Mouse (Mus musculus): ENCODE data around the gene Arhgap15. TPM values are rescaled to one million over a fixed set of nuclear protein-coding genes. Genes with fewer than 3 reads are reported as not detected.

The Arhgap15 gene
- polyA plus RNA-seq, 1 experiment from 2014 or later, result 0.38 TPM

DNA sequence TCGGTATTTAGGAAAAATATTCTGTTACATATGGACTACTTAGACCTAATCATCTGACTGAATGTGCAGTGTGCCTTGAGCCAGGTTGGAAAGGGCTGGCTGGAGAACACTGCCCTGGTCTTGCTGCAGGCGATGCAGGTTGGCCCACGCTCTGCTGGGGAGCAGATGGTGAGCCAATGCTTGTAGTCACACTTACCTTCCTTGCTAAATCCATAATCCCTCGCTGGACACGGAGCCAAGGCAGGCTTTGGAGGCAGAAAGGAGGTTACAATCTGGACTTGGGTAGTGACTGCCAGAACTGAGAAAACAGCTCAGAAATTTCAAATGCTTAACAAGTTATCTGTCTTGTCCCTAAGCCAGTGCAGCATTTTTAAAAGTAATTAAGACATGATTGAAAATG lies 241.2 kb downstream of the Arhgap15 start:
- no peak overlapping the region for H3K4me2 ChIP-seq
- WGBS, result 53% methylated on average over 5 of the region's 5 CpGs
- no peaks in the 10 kb centered on the region for H3K27me3 ChIP-seq (replicated peaks)
- no peak overlapping the region for H3K27ac ChIP-seq (ENCODE audit: poor library complexity, severe bottlenecking)
- H3K9me3 ChIP-seq (replicated peaks), result no peaks in the 10 kb centered on the region
- no peak overlapping the region for H3K4me3 ChIP-seq
- H3K9ac ChIP-seq, result no peak overlapping the region
- H3K36me3 ChIP-seq, result no peaks in the 10 kb centered on the region
- ATAC-seq (ENCODE audit: insufficient number of reproducible peaks, low FRiP score), result no peak
- H3K4me1 ChIP-seq (replicated peaks), result no peaks in the 10 kb centered on the region

GRCm38 (mm10) chr2:43992510-43992909 lies 243.9 kb downstream of the Arhgap15 start:
- no peaks in the 10 kb centered on the region for H3K9me3 ChIP-seq (replicated peaks)
- H3K27ac ChIP-seq (ENCODE audit: poor library complexity, severe bottlenecking), result no peak overlapping the region
- ATAC-seq (ENCODE audit: insufficient number of reproducible peaks, low FRiP score), result no peak
- H3K4me2 ChIP-seq, result no peak overlapping the region
- no peaks in the 10 kb centered on the region for H3K4me1 ChIP-seq (replicated peaks)
- no peak overlapping the region for H3K4me3 ChIP-seq
- no peaks in the 10 kb centered on the region for H3K36me3 ChIP-seq
- WGBS, result 75% methylated on average over 7 of the region's 7 CpGs
- no peaks in the 10 kb centered on the region for H3K27me3 ChIP-seq (replicated peaks)
- H3K9ac ChIP-seq, result no peak overlapping the region

DNA sequence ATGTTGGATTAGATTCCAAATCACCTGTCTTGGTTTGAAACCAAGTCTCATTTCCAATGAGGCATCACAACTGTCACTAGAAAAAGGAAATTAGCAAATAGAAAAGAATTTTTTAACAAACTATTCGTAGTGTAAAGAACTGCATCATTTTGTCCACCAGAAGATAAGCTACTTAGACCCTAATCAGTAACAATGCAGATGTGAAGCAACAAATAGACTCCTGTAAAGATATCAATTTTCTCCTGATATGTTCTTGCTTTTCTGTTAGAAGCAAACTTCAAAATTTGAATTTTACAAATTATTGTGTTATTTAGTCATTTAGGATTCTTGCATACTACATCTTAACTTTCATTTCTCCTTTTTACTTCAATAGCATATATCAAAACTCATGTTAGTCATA lies 253.8 kb downstream of the Arhgap15 start:
- no peak overlapping the region for H3K4me2 ChIP-seq
- no peaks in the 10 kb centered on the region for H3K9me3 ChIP-seq (replicated peaks)
- WGBS, result 67% methylated on average over 1 of the region's 1 CpGs
- no peak overlapping the region for H3K4me3 ChIP-seq
- H3K4me1 ChIP-seq (replicated peaks), result no peaks in the 10 kb centered on the region
- no peaks in the 10 kb centered on the region for H3K36me3 ChIP-seq
- no peak overlapping the region for H3K9ac ChIP-seq
- H3K27ac ChIP-seq (ENCODE audit: poor library complexity, severe bottlenecking), result no peak overlapping the region
- H3K27me3 ChIP-seq (replicated peaks), result no peaks in the 10 kb centered on the region
- ATAC-seq (ENCODE audit: insufficient number of reproducible peaks, low FRiP score), result no peak

- no peak overlapping the region for H3K9ac ChIP-seq
- no peak overlapping the region for H3K4me2 ChIP-seq
- H3K4me3 ChIP-seq, result no peak overlapping the region
- ATAC-seq (ENCODE audit: insufficient number of reproducible peaks, low FRiP score), result no peak
- no peaks in the 10 kb centered on the region for H3K27me3 ChIP-seq (replicated peaks)
- H3K9me3 ChIP-seq (replicated peaks), result no peaks in the 10 kb centered on the region
- H3K36me3 ChIP-seq, result no peaks in the 10 kb centered on the region
- H3K4me1 ChIP-seq (replicated peaks), result no peaks in the 10 kb centered on the region
- 76% methylated on average over 1 of the region's 1 CpGs for WGBS
- no peak overlapping the region for H3K27ac ChIP-seq (ENCODE audit: poor library complexity, severe bottlenecking)
Observed at GRCm38 (mm10) chr2:44010249-44010648, 261.6 kb downstream of the Arhgap15 start.

DNA sequence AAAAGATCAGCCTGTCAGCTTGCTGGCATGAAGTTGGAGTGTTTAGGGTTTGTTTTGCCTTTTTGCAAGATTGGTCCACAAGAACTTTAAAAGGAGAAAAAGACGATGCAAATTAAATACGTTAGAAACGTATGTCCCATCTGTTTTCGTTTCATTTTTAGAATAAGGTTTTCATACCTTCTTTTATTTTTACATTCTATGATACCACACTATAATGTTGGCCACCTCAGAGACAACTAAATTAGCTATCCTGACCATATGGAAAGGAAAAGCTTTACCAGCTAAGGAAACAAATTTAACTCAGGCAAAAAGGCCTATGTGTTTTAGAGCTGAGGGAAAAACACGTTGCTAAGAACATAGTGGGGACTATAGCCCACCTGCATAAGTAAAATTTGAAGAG lies 264.8 kb downstream of the Arhgap15 start:
- no peak overlapping the region for H3K27ac ChIP-seq (ENCODE audit: poor library complexity, severe bottlenecking)
- H3K9ac ChIP-seq, result no peak overlapping the region
- H3K9me3 ChIP-seq (replicated peaks), result no peaks in the 10 kb centered on the region
- ATAC-seq (ENCODE audit: insufficient number of reproducible peaks, low FRiP score), result no peak
- H3K27me3 ChIP-seq (replicated peaks), result no peaks in the 10 kb centered on the region
- no peaks in the 10 kb centered on the region for H3K4me1 ChIP-seq (replicated peaks)
- H3K4me2 ChIP-seq, result no peak overlapping the region
- no peaks in the 10 kb centered on the region for H3K36me3 ChIP-seq
- 85% methylated on average over 5 of the region's 5 CpGs for WGBS
- H3K4me3 ChIP-seq, result no peak overlapping the region

GRCm38 (mm10) chr2:44016720-44017119 lies 268.1 kb downstream of the Arhgap15 start:
- 76% methylated on average over 3 of the region's 3 CpGs for WGBS
- Histone ChIP-seq H3K9me3 (replicated peaks) (no peaks in the 10 kb centered on the region), H3K4me2 (no peak overlapping the region), H3K4me3 (no peak overlapping the region), H3K4me1 (replicated peaks) (no peaks in the 10 kb centered on the region), H3K9ac (no peak overlapping the region), H3K27ac (ENCODE audit: poor library complexity, severe bottlenecking) (no peak overlapping the region), H3K36me3 (no peaks in the 10 kb centered on the region), H3K27me3 (replicated peaks) (no peaks in the 10 kb centered on the region)
- no peak for ATAC-seq (ENCODE audit: insufficient number of reproducible peaks, low FRiP score)

DNA sequence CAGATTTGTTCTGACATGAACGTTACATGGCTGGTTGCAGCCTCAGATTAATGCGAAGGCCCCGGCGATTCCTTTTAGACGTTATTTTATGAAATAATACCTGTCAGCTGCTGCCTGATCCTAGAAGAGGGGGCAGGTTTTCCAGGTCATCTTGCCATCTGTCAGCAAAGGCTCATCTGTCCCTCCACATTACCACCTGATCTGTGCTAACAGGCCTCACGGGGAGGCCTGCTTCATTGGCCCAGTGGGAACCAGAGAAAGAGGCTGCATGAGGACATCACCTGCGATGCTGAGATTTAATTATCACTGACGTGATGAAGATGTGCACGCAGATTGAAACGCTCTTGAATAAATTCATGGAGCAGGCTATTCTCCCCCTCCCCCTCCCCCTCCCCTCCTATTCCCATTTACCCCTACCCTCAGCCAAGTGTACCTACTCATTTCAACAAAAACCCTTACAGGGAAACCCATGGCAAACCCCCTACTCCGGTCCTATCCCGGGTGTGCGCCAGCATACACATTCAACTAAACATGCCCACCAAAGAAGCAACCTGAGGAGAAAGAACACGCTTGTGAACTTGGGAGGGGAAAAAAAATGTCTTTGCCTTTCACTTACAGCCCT lies 268.9 kb downstream of the Arhgap15 start:
- no peaks in the 10 kb centered on the region for H3K36me3 ChIP-seq
- H3K4me1 ChIP-seq (replicated peaks), result no peaks in the 10 kb centered on the region
- no peaks in the 10 kb centered on the region for H3K27me3 ChIP-seq (replicated peaks)
- WGBS, result 80% methylated on average over 14 of the region's 14 CpGs
- no peak for ATAC-seq (ENCODE audit: insufficient number of reproducible peaks, low FRiP score)
- no peak overlapping the region for H3K27ac ChIP-seq (ENCODE audit: poor library complexity, severe bottlenecking)
- no peaks in the 10 kb centered on the region for H3K9me3 ChIP-seq (replicated peaks)
- H3K4me2 ChIP-seq, result no peak overlapping the region
- H3K9ac ChIP-seq, result no peak overlapping the region
- no peak overlapping the region for H3K4me3 ChIP-seq

DNA sequence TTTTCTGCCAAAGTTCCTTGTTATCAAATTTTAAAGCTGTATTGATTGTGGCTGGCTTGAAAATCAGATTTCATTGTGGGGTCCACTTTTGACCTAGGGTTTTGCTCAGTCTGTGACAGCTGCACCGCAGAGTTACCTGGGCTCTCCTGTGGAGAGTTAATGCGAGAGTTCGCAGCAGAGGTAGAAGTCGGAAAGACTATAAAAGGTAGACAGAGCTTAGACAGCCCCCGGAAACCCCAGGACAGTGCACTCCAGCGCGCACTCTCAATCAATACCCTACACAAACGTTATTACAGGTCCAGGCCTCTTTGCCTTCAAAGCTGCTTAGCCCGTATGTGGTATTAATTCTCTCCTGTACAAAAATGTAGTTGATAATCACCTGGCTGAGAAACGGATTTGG lies 269.4 kb downstream of the Arhgap15 start:
- Histone ChIP-seq H3K9ac (no peak overlapping the region), H3K9me3 (replicated peaks) (no peaks in the 10 kb centered on the region), H3K4me2 (no peak overlapping the region), H3K4me3 (no peak overlapping the region), H3K4me1 (replicated peaks) (no peaks in the 10 kb centered on the region), H3K27ac (ENCODE audit: poor library complexity, severe bottlenecking) (no peak overlapping the region), H3K27me3 (replicated peaks) (no peaks in the 10 kb centered on the region), H3K36me3 (no peaks in the 10 kb centered on the region)
- ATAC-seq (ENCODE audit: insufficient number of reproducible peaks, low FRiP score), result no peak
- 81% methylated on average over 10 of the region's 10 CpGs for WGBS

DNA sequence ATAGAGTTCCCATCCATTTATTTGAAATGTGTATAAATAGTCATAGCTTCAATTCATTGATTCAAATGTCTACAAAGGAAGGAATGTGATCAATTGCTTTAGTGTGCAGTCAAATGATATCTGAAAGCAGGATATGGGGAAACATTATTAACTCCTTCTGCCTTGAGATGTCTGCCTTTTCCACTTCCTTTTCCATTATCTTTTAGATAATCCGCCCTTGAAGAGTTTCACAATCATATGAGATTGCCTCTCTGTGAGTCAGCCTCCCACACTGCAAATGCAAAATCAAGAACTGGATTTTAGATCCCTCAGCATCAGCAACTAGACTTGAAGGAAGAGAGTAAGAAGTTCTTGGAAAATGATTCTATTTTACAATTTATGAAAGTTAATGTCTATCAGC lies 276.1 kb downstream of the Arhgap15 start:
- no peak overlapping the region for H3K9ac ChIP-seq
- no peak for ATAC-seq (ENCODE audit: insufficient number of reproducible peaks, low FRiP score)
- H3K9me3 ChIP-seq (replicated peaks), result no peaks in the 10 kb centered on the region
- H3K27me3 ChIP-seq (replicated peaks), result no peaks in the 10 kb centered on the region
- no peak overlapping the region for H3K4me3 ChIP-seq
- H3K4me2 ChIP-seq, result no peak overlapping the region
- WGBS, result 47% methylated on average over 1 of the region's 1 CpGs
- H3K36me3 ChIP-seq, result no peaks in the 10 kb centered on the region
- no peaks in the 10 kb centered on the region for H3K4me1 ChIP-seq (replicated peaks)
- no peak overlapping the region for H3K27ac ChIP-seq (ENCODE audit: poor library complexity, severe bottlenecking)

- WGBS, result 80% methylated on average over 8 of the region's 8 CpGs
- no peak overlapping the region for H3K9ac ChIP-seq
- H3K27ac ChIP-seq (ENCODE audit: poor library complexity, severe bottlenecking), result no peak overlapping the region
- ATAC-seq (ENCODE audit: insufficient number of reproducible peaks, low FRiP score), result no peak
- no peaks in the 10 kb centered on the region for H3K4me1 ChIP-seq (replicated peaks)
- no peaks in the 10 kb centered on the region for H3K9me3 ChIP-seq (replicated peaks)
- H3K27me3 ChIP-seq (replicated peaks), result no peaks in the 10 kb centered on the region
- H3K4me2 ChIP-seq, result no peak overlapping the region
- no peaks in the 10 kb centered on the region for H3K36me3 ChIP-seq
- no peak overlapping the region for H3K4me3 ChIP-seq
Observed at GRCm38 (mm10) chr2:44029035-44029715, 280.6 kb downstream of the Arhgap15 start.

DNA sequence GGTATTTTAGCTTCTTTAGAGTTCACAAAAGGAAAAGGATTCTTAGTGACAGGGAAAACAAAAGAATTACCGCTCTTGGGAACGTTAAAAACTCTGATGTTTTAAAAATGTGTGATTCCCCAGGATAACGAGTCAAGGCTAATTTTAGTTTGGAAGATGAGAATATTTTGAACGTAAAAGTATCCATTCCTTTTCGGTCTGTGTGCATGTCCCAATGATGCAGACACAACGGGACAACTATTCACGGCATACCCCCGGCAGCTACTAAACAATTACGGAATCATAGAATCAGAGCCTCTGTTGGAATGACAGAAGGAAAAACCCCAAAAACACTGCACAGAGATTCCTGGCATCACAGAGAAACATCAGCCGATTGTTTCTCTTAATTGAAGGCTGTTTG lies 281.2 kb downstream of the Arhgap15 start:
- no peaks in the 10 kb centered on the region for H3K27me3 ChIP-seq (replicated peaks)
- no peak overlapping the region for H3K4me3 ChIP-seq
- no peaks in the 10 kb centered on the region for H3K9me3 ChIP-seq (replicated peaks)
- no peaks in the 10 kb centered on the region for H3K4me1 ChIP-seq (replicated peaks)
- ATAC-seq (ENCODE audit: insufficient number of reproducible peaks, low FRiP score), result no peak
- H3K9ac ChIP-seq, result no peak overlapping the region
- H3K36me3 ChIP-seq, result no peaks in the 10 kb centered on the region
- H3K27ac ChIP-seq (ENCODE audit: poor library complexity, severe bottlenecking), result no peak overlapping the region
- no peak overlapping the region for H3K4me2 ChIP-seq
- WGBS, result 86% methylated on average over 10 of the region's 10 CpGs
